Mouse (Mus musculus) monocyte, adult 2 months (primary cell): ENCODE results near the gene Gm49394.

Experiments used
- DNase-seq, 2 experiments: peaks; one replicate each; pipeline ENCODE4 v3.0.0; 2022; ENCODE audit warnings: low spot score in 2 of 2, low read depth in 1 of 2

Gene Gm49394

DNA sequence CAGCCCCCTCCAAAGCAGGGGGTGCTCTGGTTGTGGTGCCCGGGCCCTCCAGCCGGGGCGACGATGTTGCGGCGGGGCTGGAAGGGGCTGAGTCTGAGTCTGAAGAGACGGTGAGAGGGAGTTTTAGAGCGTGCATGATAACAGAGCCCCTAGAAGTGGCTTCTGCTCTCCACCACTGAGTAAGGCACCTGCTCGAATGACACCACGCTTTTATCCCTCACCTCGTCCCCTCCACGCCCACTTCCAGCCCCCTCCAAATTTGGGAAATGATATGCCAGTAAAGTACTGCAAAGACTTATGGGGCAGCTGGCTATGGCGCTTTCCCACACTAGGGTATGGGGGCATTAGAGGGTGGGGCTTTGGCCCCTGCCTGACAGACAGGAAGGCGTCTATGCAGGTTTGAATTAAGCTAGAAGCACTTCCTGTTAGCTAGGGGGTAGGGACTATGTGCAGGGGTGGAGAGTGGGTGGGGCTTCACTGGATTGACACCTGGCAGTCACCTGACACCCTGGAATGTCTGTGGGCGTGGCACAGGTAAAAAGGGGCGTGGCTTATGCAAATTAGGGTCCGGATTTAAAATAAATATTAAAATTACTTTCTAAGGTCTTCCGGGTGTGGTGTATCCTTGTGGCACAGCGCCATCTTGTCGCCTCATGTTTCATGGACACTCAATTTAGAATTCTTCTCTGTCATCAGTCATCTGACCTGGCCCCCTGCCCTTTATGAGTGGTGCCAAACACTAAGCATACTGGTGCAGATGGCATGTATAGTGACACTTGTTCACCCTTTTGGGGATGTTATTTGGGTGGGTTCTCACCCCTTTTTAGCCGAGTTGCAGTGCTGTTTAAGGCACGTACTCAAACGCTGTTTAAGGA is at the start of gene Gm49394:
TSS of gene Gm49394 (minus strand) at position 192 of the 875 bp plus-strand sequence.
- no peak for DNase-seq

DNA sequence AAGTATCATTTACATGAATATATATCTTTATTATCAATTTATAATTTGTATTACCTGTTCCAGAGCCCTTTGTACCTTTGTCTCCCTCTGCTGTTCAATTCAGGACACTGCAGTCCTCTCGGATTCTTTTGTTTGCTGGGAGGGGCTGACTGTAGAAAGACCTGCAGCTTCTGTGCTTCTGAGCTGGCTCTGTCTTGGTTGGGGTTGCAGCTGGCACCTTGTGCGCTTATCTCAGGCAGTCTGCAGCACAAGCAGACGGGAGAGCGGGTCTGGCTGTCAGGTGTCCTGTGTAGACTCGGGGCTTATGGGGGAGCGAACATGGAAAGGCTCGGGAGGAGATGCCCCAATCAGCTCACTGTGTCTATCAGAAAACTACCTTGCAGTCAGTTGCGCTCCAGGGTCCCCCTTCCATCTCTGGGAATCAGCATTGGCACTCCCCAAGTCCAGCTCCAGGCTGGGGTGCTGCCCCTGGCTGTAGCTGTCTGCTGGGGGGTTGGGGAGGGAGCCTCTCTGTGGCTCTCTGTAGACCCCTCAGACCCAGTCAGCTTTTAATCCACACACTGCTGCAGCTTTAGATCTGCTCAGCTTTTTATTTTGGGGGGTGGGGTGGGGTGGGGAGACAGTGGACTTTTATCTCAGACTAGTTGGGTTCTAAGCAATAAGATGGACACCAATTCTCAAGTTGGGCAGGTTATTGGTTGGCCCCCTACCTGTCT is 45.2 kb upstream of the Gm49394 start:
- no peak for DNase-seq

DNA sequence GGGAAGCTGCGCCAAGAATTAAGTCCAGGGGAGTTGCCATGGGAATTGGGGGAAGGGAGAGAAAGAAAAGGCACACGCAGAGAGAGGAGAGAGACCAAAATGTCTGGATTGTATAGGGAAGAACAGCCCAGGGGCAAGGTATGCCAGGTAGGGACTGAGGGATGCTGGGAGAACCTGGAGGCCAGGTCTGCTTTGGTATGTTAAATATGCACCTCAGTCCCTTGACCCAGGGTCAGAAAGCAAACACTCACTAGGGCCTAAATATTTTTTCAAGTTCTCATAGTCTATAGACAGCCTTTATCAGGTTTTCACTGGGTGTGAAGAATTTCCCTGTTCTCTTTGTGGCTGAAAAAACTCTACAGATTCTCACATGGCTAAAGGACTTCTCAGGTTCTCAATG is 37.1 kb upstream of the Gm49394 start:
- DNase-seq = no peak

DNA sequence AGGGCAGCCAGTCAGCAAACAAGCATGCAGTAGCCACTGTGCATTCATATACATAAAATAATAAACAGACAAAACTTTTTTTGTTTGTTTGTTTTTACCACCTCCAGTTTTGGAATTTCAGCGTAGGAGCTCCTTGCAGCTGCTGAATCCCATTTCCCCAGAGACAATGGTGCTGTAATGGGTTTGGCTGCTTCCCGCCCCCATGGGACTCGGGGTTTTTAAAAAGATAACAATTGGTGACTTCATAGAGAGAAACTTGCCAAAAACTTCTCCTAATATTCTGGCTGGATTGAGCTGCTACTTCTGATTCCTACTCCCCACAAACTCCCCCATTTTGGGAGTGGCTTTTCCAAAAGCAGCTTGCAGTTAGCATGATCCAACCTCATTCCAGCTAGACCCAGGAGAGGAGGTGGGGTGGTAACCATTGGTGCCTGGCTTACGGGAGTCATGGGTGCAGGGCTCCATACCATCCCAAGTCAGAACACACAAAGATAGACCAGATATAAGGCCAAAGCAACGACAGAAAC is 29.7 kb upstream of the Gm49394 start:
- no peak for DNase-seq

GRCm38 (mm10) chr7:142678611-142679010 is 8.9 kb upstream of the Gm49394 start:
- no peak for DNase-seq

DNA sequence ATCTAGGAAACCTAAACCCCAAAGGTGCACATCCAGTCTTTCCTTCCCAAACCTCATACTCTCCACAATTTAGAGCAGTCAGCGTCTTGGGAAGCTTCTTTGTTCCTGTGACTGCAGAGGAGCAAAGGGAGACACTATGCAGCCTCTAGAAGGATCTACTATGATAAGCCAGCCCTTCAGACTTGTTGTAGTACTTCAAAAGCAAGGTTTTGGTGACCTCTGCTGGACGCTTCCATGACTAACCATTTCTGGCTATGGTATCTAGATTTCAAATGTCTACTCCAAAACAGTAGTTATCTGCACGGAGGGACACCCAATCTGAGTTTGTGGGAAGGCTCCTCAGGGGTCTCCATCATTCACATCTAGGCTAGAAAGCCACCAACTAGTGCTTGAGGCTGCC is 5.9 kb upstream of the Gm49394 start:
- no peak for DNase-seq

DNA sequence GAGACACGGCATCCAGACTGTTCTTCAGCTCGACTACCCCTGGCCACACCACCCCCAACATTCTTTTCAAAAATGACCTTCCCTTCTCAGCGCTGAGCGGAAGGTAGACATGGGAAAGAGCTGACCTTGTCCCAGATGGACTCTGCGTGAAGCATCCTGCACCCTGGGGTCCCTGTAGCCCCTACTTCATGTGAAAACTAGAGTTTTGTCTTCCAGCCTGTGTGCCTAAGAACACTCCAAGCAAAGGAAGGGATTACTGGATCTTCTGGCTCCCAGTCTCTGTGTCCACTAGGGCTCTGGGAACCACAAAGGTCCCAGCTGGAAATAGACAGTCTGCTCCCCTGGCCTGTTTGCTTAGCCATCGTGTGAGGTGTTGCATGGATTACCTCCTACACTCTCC is 5.4 kb upstream of the Gm49394 start:
- DNase-seq = no peak

- DNase-seq = no peak
Observed at GRCm38 (mm10) chr7:142672120-142672519, 2.4 kb upstream of the Gm49394 start.

DNA sequence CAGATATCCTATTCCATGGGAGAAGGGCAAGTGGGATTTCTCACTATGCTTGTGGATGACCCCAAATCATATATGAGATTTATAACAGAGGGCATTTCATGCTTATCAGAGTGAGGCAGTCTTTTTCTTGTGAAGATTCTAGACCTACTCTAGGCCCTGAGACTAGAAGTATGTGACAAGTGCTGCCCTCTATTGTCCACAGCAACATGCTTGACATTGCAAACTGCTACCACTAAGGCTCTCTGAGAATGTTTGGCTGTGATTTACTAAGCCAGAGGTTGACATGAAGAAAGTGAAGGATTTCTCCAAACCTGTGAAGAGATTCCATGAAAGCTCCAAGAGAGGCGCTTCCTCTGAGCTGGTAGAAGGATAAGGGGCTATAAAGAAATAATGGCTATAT is 1.3 kb upstream of the Gm49394 start:
- no peak for DNase-seq

DNA sequence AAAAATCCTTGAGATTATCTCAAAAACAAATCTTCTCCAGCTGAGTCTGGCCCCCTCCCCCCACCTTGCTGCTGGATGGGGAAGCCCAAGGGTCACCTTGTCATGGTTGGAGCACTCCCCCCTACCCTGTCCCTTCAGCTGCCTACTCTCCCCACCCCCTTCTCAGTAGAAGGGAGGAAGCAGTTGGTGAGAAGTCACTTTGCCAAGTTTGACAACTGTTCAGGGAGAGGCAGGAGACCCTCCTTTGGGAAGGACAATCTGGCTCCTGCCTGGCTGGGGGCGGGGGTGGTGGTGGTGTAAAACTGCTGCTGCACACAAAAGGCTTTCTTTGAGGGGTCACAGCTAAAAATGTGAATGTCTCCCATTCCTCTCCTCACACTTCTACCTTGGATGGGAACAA is 1.4 kb downstream of the Gm49394 start:
- DNase-seq = no peak

GRCm38 (mm10) chr7:142667521-142667920 is 2.2 kb downstream of the Gm49394 start:
- DNase-seq = no peak

DNA sequence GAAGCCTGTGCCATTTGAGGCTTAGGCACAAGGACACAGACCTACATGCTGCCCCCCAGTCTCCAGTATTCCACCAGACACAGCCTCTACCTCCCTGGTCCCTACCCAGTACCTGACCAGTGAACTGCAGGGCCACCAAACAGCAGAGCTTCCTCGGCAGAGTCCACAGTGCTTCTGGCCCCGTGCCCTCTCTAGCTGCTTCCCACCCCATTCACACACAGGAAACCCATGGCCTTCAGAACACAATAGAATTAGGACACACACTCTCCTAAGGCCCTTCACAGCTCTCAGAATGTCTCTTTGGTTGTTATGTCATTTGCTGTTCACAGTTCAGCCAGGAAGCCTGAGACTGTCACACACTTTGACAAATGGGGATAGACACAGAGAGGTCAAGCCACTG is 3.1 kb downstream of the Gm49394 start, which contains the start of gene Igf2:
TSS of gene Igf2 (minus strand) at position 158 of the 400 bp plus-strand sequence.
- DNase-seq = no peak

- DNase-seq = no peak
Observed at GRCm38 (mm10) chr7:142666109-142666508, 3.6 kb downstream of the Gm49394 start.

- DNase-seq = no peak
Observed at GRCm38 (mm10) chr7:142665364-142665763, 4.4 kb downstream of the Gm49394 start.

GRCm38 (mm10) chr7:142664465-142665029 is 5.2 kb downstream of the Gm49394 start:
- DNase-seq = no peak

- no peak for DNase-seq
Observed at GRCm38 (mm10) chr7:142663931-142664421, 5.8 kb downstream of the Gm49394 start.

DNA sequence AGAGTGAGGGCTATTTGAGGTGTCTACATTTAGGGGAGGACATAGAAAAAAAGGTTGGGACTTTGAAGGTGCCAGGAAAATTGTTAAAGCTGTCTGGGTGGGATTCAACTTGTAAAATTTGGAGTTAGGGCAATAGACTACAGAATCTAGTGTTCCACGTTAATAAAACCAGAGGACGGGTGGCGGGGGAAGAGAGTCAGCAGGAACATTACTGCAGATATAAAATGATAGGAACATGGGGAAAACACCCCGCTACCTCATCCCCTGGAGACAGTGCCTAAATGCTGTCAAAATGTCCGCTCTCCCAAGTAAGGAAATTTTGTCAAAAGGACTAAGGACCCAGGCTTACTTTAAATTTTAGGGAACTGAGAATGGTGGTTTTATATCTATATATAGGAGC is 6.6 kb downstream of the Gm49394 start:
- DNase-seq = no peak

DNA sequence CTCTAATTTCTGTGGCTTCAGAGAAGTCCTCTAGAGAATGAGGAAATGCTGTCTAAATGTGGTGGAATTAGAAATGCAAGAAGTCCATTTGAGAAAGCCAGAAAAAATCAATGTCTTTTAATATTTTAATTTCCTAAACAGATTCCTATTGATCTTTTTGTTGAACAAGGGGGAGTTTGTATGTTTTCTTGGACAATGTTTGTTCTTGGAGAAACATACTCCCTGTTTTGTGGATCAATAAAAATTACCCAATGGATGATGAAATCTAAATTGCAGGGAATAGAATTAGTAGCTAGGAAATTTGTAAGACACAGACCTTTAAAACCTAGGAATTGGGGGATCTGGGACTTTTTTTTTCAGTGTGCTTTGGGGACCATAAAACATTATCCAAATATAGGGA is 7.9 kb downstream of the Gm49394 start:
- no peak for DNase-seq

DNA sequence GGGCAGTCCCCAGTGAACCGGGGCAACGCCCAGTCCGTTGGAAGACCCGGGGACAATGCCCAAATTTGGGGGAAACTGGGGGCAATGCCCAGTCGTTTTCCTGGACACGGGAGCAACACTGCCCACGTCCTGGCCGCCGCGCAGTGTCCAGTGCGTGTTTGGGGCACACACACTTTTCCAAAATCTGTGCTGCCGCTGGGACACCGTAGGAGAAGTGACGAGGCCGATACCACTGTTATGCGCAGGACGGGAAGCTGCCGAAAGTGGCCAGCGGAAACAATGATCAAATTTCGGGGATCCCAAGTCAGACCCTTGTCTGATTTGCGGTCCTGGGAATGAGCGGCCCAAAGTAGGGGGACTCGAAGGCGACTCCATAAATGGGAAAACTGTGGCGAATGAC is 8.7 kb downstream of the Gm49394 start:
- DNase-seq = no peak

DNA sequence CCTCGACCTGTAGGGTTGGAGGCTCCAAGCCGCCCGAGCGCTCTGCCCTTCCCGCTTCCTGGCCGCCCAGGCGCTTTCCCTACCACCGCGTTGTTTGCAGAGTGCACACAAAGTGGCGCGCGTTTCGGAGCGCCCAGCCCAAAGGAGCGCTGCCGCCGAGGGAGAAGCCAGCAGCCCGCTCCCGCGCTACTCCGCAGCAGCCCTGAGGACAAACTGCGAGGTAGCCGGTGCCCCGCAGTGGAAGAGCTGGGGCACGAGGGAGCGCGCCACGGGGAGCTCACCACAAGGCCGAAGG is 9.1 kb downstream of the Gm49394 start:
- DNase-seq = no peak

GRCm38 (mm10) chr7:142659767-142660650 is 9.7 kb downstream of the Gm49394 start:
- no peak for DNase-seq
